In genomic region chr11:22629581-22629980, GRCm38 (mm10) we compare ENCODE assay signal across 9 mouse cellular contexts.
DNase-seq lines count a peak whose midpoint lies in the region; ATAC-seq and TF ChIP-seq lines count a peak whose summit lies in the region.
"Had no signal": no experiment of that assay in that cellular context is flagged by ENCODE, and none has a peak within 500 bp of the region (broad histone marks: within the 10 kb centered on the region; RNA-seq: fewer than 3 reads in every experiment).

No protein-coding gene starts in this region.

- peak; percentile 37 for ATAC-seq in intestine, postnatal 0 days

- H3K27me3 ChIP-seq in spleen, adult 2 months (ENCODE audit: control insufficient read depth, insufficient read depth, low read length), result no peaks in the 10 kb centered on the region
- no peaks in the 10 kb centered on the region for H3K27me3 ChIP-seq in intestine, postnatal 0 days (replicated peaks; ENCODE audit: control insufficient read depth, insufficient read depth, low read length)
- H3K27me3 ChIP-seq in small intestine, adult 2 months (ENCODE audit: control insufficient read depth, insufficient read depth, low read length), result no peaks in the 10 kb centered on the region

- no peaks in the 10 kb centered on the region for H3K36me3 ChIP-seq in spleen, adult 2 months (ENCODE audit: control insufficient read depth, insufficient read depth, low read length)
- no peaks in the 10 kb centered on the region for H3K36me3 ChIP-seq in intestine, postnatal 0 days (ENCODE audit: control insufficient read depth, insufficient read depth)
- no peaks in the 10 kb centered on the region for H3K36me3 ChIP-seq in small intestine, adult 2 months (ENCODE audit: control insufficient read depth, insufficient read depth, low read length)
- H3K36me3 ChIP-seq: G1E had no signal

- no peak for TF ChIP-seq POLR2A in spleen, adult 2 months (IDR thresholded peaks at IDR 0.05; ENCODE audit: low read depth, low read length)
- TF ChIP-seq POLR2A in lung, adult 2 months (IDR thresholded peaks at IDR 0.05; ENCODE audit: borderline replicate concordance, extremely low read depth, low read depth, low read length), result peak; percentile 32; the same call in 1 of the 2 replicates
- TF ChIP-seq POLR2A in small intestine, adult 2 months (IDR thresholded peaks at IDR 0.05; ENCODE audit: low read depth, low read length), result 0 out of 2 replicates have a peak, but pooled peaks have one; percentile 22

- DNase-seq in spleen, adult 2 months (ENCODE audit: low read depth in 1 of 2, low spot score in 2 of 2), result no peak
- DNase-seq in spleen, adult 12 weeks (ENCODE audit: low spot score), result no peak
- peak; percentile 97 for DNase-seq in heart, adult 11 months
- DNase-seq in lung, adult 2 months, result peak; percentile 77
- DNase-seq in right cerebral cortex, postnatal 14 days, result no peak
- no peak for DNase-seq in left cerebral cortex, adult 8-10 months (ENCODE audit: low spot score in 2 of 2)

- no peak for TF ChIP-seq CTCF in spleen, adult 2 months (IDR thresholded peaks at IDR 0.05; ENCODE audit: extremely low read depth, insufficient read depth, insufficient read length, insufficient replicate concordance)
- TF ChIP-seq CTCF in intestine, postnatal 0 days (IDR thresholded peaks at IDR 0.05; ENCODE audit: low read depth), result no peak
- no peak for TF ChIP-seq CTCF in lung, adult 2 months (IDR thresholded peaks at IDR 0.05; ENCODE audit: insufficient read depth, low read length)
- TF ChIP-seq CTCF in small intestine, adult 2 months (IDR thresholded peaks at IDR 0.05; ENCODE audit: extremely low read depth, insufficient read length, insufficient replicate concordance, low read depth, low read length), result no peak

- no peak overlapping the region for H3K4me3 ChIP-seq in spleen, adult 2 months (ENCODE audit: extremely low read depth, insufficient read depth, insufficient read length)
- peak overlapping the region; percentile 16; the same call in 1 of the 2 replicates for H3K4me3 ChIP-seq in intestine, postnatal 0 days (ENCODE audit: low read depth, low read length)
- H3K4me3 ChIP-seq in lung, adult 2 months (replicated peaks; ENCODE audit: extremely low read depth, low read depth, low read length), result peak overlapping the region; percentile 37
- H3K4me3 ChIP-seq in small intestine, adult 2 months (ENCODE audit: low read depth, low read length), result peak overlapping the region; percentile 53

- peak overlapping the region; percentile 44 for H3K27ac ChIP-seq in spleen, adult 2 months (ENCODE audit: insufficient read depth, low read length)
- peak overlapping the region; percentile 46 for H3K27ac ChIP-seq in intestine, postnatal 0 days (ENCODE audit: low read depth, low read length)
- H3K27ac ChIP-seq in small intestine, adult 2 months (ENCODE audit: insufficient read depth, low read depth, low read length), result peak overlapping the region; percentile 85

- H3K4me2 ChIP-seq in intestine, postnatal 0 days (replicated peaks; ENCODE audit: low read depth), result peak overlapping the region; percentile 64

- no peaks in the 10 kb centered on the region; the same call in 1 of the 2 replicates for H3K4me1 ChIP-seq in spleen, adult 2 months (ENCODE audit: control insufficient read depth, insufficient read depth, insufficient read length)
- H3K4me1 ChIP-seq in intestine, postnatal 0 days (replicated peaks; ENCODE audit: control insufficient read depth, insufficient read depth, low read length), result 0 out of 2 replicates have a peak, but pooled peaks cover 10% of the 10 kb centered on the region
- peaks cover 13% of the 10 kb centered on the region for H3K4me1 ChIP-seq in lung, adult 2 months (ENCODE audit: control insufficient read depth, insufficient read depth, low read length)
- H3K4me1 ChIP-seq in small intestine, adult 2 months (ENCODE audit: control insufficient read depth, insufficient read depth, insufficient read length, low read length), result peaks cover 14% of the 10 kb centered on the region

- peak overlapping the region; percentile 42 for H3K9ac ChIP-seq in intestine, postnatal 0 days (ENCODE audit: low read depth, low read length)

- H3K9me3 ChIP-seq in intestine, postnatal 0 days (ENCODE audit: control insufficient read depth), result no peaks in the 10 kb centered on the region
- H3K9me3 ChIP-seq: G1E had no signal

- 59% methylated on average over 13 of the region's 13 CpGs for WGBS in spleen, adult 2 months
- WGBS in intestine, postnatal 0 days, result 6% methylated on average over 13 of the region's 13 CpGs
- 9% methylated on average over 13 of the region's 13 CpGs for WGBS in lung, adult 2 months
- 9% methylated on average over 13 of the region's 13 CpGs for WGBS in small intestine, adult 2 months

Comparison
In these comparisons a context has a peak if more than half of its experiments do, and no peak if none do; other contexts are left out.
1. DNase-seq: peak in heart, adult 11 months (single experiment) and lung, adult 2 months (single experiment); none in spleen, adult 2 months (0 of 2), spleen, adult 12 weeks (single experiment), right cerebral cortex, postnatal 14 days (single experiment) and left cerebral cortex, adult 8-10 months (0 of 2).
2. Peak in every context shown above with its lines, with median percentiles within 50 percentile points of each other: H3K27ac ChIP-seq.